Mouse (Mus musculus) neural tube, embryonic 14.5 days (tissue): ENCODE measurements around the gene Hist1h1e. TPM values are rescaled to one million over a fixed set of nuclear protein-coding genes. Genes with fewer than 3 reads are reported as not detected.
"Not testable (repeated sequence)": the region's sequence is repeated elsewhere in the genome, so short reads cannot be mapped to it uniquely, and the experiment has no call there.

Experiments
- ATAC-seq: fragments of 200-750 bp; cut with Nextera tagmentation; 2 replicates; pipeline ENCODE4 v1.8.0; 2017; ENCODE audit warnings: low read depth, mild to moderate bottlenecking, moderate TSS enrichment, moderate library complexity
- H3K27ac ChIP-seq: fragments of 300-500 bp; sonication (generic); 2 replicates; pipeline ENCODE4 v1.5.1; 2014; ENCODE audit warnings: low read depth, mild to moderate bottlenecking, control low read depth, low read length, moderate library complexity, mixed read lengths
- H3K27me3 ChIP-seq: fragments of 300-500 bp; sonication (generic); 2 replicates; pipeline ENCODE4 v1.6.1; 2014; ENCODE audit warnings: low read length; ENCODE audit not compliant: control insufficient read depth, insufficient read depth
- H3K36me3 ChIP-seq: fragments of 300-500 bp; sonication (generic); 2 replicates; pipeline ENCODE4 v1.6.1; 2014; ENCODE audit warnings: low read length, mixed read lengths; ENCODE audit not compliant: control insufficient read depth, insufficient read depth
- H3K4me1 ChIP-seq: fragments of 300-500 bp; sonication (generic); 2 replicates; pipeline ENCODE4 v1.6.1; 2014; ENCODE audit warnings: low read length; ENCODE audit not compliant: control insufficient read depth, insufficient read depth
- H3K4me2 ChIP-seq: fragments of 300-500 bp; sonication (generic); 2 replicates; pipeline ENCODE4 v1.6.1; 2014; ENCODE audit warnings: mild to moderate bottlenecking, low read depth, low read length, control low read depth
- H3K4me3 ChIP-seq: fragments of 300-500 bp; sonication (generic); 2 replicates; pipeline ENCODE4 v1.5.1; 2014; ENCODE audit warnings: low read depth, low read length, control low read depth, mixed read lengths
- H3K9ac ChIP-seq: fragments of 300-500 bp; sonication (generic); replicated peaks from 2 replicates; pipeline ENCODE4 v1.6.1; 2014; ENCODE audit warnings: low read depth, mild to moderate bottlenecking, control low read depth, low read length, mixed read lengths
- H3K9me3 ChIP-seq: fragments of 300-500 bp; sonication (generic); 2 replicates; pipeline ENCODE4 v1.6.1; 2016; ENCODE audit warnings: low read length; ENCODE audit not compliant: control insufficient read depth
- WGBS: fragments of 180-500 bp; shearing (Covaris S2); extraction: QIAGEN DNeasy Blood & Tissue Kit; methylation state at CpG from one replicate; pipeline ENCODE4 v1.1.7; 2014; 5-methylcytosine and 5-hydroxymethylcytosine counted together
- polyA plus RNA-seq: library from polyadenylated mRNA; unstranded; fragments of >200 nt; fragmentation: Nextera tagmentation; extraction: Ambion mirVana; gene quantifications from 2 replicates; pipeline ENCODE4 v1.2.1, GENCODE M21; 2014

The Hist1h1e gene
- polyA plus RNA-seq, 1 experiment from 2014 or later = 3.3 TPM

DNA sequence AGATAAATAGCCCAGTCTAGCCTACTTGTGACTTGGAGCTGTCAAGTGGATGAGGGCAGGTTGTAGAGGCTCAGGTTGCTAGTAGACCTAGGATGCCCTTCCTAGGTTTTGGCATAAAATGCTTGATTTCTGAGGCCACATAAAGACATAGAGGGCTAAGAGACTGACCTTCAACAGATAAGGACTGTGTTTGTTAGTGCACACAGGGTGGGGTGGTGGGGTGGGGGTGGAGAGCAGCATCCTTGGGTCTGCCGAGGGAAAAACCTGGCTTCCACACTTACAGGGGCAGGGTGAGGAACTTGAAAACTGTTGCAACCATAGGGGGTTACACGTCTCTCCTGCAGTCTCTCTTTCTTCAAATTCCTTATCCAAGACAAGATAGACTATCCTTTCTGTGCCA lies 27.2 kb downstream of the Hist1h1e start:
- no peak overlapping the region for H3K4me3 ChIP-seq
- H3K9me3 ChIP-seq = no peaks in the 10 kb centered on the region
- ATAC-seq = no peak
- H3K27me3 ChIP-seq = no peaks in the 10 kb centered on the region
- no peak overlapping the region for H3K4me2 ChIP-seq
- WGBS = 86% methylated on average over 2 of the region's 2 CpGs
- H3K36me3 ChIP-seq = no peaks in the 10 kb centered on the region
- H3K27ac ChIP-seq = no peak overlapping the region
- no peaks in the 10 kb centered on the region for H3K4me1 ChIP-seq
- no peak overlapping the region for H3K9ac ChIP-seq

DNA sequence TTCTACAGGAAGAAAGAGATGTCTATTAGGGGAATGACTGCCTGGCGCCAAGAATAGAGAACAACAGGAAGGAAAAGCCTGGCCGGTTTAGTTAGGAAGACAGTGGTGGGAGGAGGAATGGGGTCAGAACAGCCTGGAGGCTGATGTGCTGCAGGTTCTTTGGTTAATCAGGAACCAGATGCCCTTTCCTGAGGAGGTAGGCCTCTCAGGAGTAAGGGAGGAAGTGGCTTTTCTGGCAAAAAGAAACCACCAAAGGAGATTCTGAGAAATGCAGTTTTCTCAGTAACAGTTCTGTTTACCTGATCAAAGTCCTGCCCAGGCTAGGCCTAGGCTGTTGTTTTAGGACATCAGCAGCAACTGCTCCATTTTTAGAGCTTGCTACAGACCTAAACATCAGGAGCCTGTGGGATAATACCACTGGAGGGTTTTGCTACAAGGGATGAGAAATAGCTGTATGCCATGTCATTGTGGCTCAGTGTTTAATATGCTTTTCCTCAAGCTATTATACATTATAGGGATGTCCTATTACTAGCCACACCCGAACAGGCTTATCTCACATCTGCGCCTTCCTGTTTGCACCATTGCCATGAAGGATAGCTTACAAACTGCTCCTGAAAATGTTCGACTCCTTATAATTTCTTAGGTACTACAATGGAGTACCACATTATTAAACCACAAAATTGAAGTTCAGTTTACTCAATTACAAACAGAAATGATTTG lies 29.1 kb downstream of the Hist1h1e start:
- H3K9me3 ChIP-seq = no peaks in the 10 kb centered on the region
- H3K27me3 ChIP-seq = no peaks in the 10 kb centered on the region
- no peak overlapping the region for H3K4me3 ChIP-seq
- H3K4me1 ChIP-seq = no peaks in the 10 kb centered on the region
- 87% methylated on average over 5 of the region's 5 CpGs for WGBS
- H3K27ac ChIP-seq = no peak overlapping the region
- no peaks in the 10 kb centered on the region for H3K36me3 ChIP-seq
- no peak overlapping the region for H3K9ac ChIP-seq
- ATAC-seq = no peak
- H3K4me2 ChIP-seq = no peak overlapping the region

DNA sequence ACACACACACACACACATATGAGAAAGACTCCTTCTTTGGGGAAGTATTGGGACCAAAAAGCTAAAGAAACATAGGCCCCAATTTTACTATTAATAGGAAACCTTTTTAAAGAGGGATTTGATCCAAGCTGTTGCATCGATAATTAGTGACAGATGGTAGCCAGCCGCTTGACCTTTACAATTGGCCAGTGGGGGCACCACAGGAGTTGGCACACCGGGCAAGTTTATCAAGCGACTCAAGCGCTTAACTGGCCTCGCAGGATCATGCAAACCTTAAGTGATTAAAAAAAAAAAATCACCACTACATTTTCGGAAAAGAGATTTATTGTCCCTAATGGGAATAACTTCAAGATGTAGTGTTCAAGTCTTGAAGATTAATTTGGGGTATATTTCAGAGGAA lies 29.7 kb downstream of the Hist1h1e start:
- no peak for ATAC-seq
- no peaks in the 10 kb centered on the region for H3K36me3 ChIP-seq
- no peak overlapping the region for H3K4me2 ChIP-seq
- H3K9ac ChIP-seq = no peak overlapping the region
- no peaks in the 10 kb centered on the region for H3K9me3 ChIP-seq
- no peak overlapping the region for H3K4me3 ChIP-seq
- no peaks in the 10 kb centered on the region for H3K27me3 ChIP-seq
- no peaks in the 10 kb centered on the region for H3K4me1 ChIP-seq
- 93% methylated on average over 7 of the region's 7 CpGs for WGBS
- H3K27ac ChIP-seq = no peak overlapping the region

DNA sequence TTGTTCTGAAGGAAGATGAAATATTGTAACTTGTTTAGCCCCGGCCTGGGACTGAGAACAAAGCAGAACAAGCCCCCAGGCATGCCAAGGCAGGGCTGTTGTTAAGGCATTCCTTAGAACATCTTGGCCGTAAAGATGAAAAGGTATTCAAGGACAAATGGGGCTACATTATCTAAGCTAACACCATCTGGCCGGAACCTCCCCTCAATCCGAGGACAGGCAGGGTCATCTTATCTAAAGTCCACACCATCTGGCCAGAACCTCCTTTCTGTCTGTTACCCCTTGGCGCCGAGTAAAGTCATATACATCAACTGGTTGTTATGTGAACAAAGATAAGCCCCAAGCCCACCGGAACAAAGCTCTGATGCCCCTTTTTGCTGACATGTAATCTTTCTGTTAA lies 30.5 kb downstream of the Hist1h1e start:
- H3K4me1 ChIP-seq, H3K4me2 ChIP-seq, H3K9me3 ChIP-seq, H3K36me3 ChIP-seq, H3K9ac ChIP-seq, ATAC-seq, H3K27ac ChIP-seq, H3K27me3 ChIP-seq, H3K4me3 ChIP-seq: not testable (repeated sequence)
- 84% methylated on average over 7 of the region's 7 CpGs for WGBS

DNA sequence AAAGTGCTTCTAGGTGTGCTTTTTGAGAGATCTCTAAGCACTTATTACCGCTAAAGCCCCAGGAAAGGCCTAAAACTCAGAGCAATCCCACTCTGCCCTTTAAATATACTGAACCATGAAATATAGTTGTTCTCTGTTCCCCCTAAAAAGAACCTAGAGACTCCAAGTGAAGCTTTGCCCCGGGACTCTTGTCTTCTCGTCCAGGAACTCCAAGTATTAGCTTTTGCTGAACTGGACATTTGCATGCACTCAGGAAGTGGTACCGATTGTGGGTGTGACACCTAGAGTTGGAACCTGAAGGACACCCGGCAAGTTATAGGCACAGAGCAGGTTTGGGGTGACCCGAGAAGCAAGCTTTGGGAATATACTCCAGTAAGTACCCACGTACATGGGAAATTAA lies 31.2 kb downstream of the Hist1h1e start:
- no peak for ATAC-seq
- H3K4me2 ChIP-seq = no peak overlapping the region
- no peaks in the 10 kb centered on the region for H3K9me3 ChIP-seq
- H3K36me3 ChIP-seq = no peaks in the 10 kb centered on the region
- H3K4me1 ChIP-seq = peaks cover 7% of the 10 kb centered on the region
- no peak overlapping the region for H3K27ac ChIP-seq
- no peak overlapping the region for H3K4me3 ChIP-seq
- H3K27me3 ChIP-seq = no peaks in the 10 kb centered on the region
- 94% methylated on average over 7 of the region's 7 CpGs for WGBS
- no peak overlapping the region for H3K9ac ChIP-seq

DNA sequence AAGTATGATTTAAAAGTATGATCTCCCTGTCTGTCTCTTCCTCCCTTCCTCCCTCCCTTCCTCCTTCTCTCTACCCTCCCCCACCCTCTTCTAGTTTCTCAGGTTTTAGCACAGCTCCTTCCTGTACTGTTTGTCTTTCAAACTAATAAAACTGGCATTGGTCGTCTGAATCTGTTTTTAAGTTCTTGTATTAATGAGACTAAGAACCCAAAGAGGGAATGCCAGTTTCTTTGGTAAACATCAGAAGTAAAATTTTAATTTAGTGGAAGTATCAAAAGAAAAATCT lies 35.5 kb downstream of the Hist1h1e start:
- WGBS = 0% methylated on average over 1 of the region's 1 CpGs
- Histone ChIP-seq H3K27me3 (no peaks in the 10 kb centered on the region), H3K27ac (no peak overlapping the region; the same call in 1 of the 2 replicates), H3K4me2 (peak overlapping the region; percentile 62), H3K9ac (no peak overlapping the region), H3K4me1 (peaks cover 21% of the 10 kb centered on the region), H3K36me3 (no peaks in the 10 kb centered on the region), H3K4me3 (0 out of 2 replicates have a peak overlapping the region, but pooled peaks have one; percentile 46), H3K9me3 (no peaks in the 10 kb centered on the region)
- no peak for ATAC-seq

DNA sequence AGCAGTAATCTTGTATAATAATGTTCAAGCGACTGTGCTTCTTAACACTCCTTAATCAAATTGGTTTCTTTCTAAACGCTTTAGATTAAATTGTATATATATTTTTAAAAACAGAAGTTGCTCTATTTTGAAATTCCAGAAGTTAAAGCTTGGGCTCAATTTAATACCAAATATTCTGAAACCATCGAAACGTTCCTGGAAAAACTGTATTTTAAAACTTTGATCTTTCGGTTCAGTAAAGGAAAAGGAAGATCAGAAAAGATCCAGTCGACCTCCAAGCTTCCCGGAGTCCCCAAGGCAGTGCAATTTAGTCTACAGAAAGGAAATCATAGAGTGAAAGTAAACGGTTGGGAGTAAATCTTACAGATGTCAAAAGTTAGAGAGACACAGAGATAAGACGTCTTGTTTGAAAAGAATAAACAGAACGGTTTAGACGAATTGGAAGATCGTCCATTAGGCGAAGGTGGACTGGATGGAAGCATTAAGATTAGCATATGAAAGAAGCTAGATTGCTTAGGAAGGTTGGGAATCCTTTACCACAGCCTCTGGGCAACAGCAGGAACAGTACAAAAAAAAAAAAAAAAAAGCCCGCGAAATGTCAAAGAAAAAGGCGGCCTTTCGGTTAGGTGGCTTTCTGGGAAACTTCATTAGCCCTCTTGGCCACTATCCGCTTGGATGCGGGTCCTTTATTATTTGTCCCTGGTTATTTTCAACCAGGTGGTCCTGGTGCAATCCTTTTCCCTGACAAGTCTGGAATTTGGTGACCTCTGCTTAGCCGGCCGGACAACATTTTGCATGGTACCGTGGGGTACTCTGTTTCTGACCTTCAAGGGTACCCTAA lies 36.0 kb downstream of the Hist1h1e start:
- H3K9me3 ChIP-seq = no peaks in the 10 kb centered on the region
- H3K27me3 ChIP-seq = no peaks in the 10 kb centered on the region
- peak overlapping the region; percentile 46 for H3K4me3 ChIP-seq
- H3K9ac ChIP-seq = 0 out of 2 replicates have a peak overlapping the region, but pooled peaks have one; percentile 28
- peak overlapping the region; percentile 62 for H3K4me2 ChIP-seq
- H3K27ac ChIP-seq = peak overlapping the region; percentile 55
- WGBS = under 1% methylated on average over 22 of the region's 22 CpGs
- ATAC-seq = no peak
- no peaks in the 10 kb centered on the region for H3K36me3 ChIP-seq
- peaks cover 23% of the 10 kb centered on the region for H3K4me1 ChIP-seq

DNA sequence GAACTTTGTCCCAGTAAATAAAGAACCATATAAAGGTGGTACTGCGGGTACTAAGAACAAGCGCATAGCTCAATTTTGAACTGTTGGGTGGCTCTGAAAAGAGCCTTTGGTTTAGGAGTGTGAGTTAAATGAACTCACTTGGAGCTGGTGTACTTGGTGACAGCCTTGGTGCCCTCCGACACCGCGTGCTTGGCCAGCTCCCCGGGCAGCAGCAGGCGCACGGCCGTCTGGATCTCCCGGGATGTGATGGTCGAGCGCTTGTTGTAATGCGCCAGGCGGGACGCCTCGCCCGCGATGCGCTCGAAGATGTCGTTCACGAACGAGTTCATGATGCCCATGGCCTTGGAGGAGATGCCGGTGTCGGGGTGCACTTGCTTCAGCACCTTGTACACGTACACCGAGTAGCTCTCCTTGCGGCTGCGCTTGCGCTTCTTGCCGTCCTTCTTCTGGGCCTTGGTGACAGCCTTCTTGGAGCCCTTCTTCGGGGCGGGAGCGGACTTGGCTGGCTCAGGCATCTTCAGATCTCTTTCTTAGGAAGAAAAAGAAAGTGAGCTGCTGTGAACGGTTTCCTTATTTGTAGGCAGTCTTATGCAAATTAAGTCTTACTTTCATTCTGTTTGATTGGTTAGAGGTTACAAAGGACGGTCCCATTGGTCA lies 36.8 kb downstream of the Hist1h1e start:
- H3K36me3 ChIP-seq, H3K9me3 ChIP-seq, H3K27me3 ChIP-seq: not testable (repeated sequence)
- peak overlapping the region; percentile 46 for H3K4me3 ChIP-seq
- H3K4me1 ChIP-seq = peaks cover 23% of the 10 kb centered on the region
- peak overlapping the region; percentile 92 for H3K27ac ChIP-seq
- peak overlapping the region; percentile 72 for H3K9ac ChIP-seq
- H3K4me2 ChIP-seq = peak overlapping the region; percentile 92
- WGBS = 0% methylated on average over 19 of the region's 36 CpGs
- peak; percentile 89 for ATAC-seq

DNA sequence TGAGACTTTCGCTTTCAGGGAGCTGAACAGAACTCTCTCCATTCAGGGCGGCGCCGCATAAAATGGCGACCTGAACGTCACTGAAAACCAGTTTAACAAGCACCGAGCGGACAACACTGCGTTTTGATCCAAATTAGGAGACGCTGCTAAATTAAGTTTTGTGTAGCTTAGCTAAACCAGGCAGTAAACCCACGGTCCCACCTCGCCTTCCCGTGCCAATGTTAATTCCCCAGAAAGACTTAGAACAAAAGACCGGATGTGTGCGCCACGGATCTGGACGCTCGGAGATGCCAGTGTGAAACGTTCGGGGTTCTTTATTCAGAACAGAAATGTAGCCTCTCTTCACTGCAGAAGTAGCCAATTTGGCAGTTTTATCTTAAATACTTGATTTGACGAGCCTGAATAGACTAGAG lies 37.3 kb downstream of the Hist1h1e start:
- WGBS = under 1% methylated on average over 21 of the region's 21 CpGs
- peak overlapping the region; percentile 46 for H3K4me3 ChIP-seq
- H3K36me3 ChIP-seq = no peaks in the 10 kb centered on the region
- no peaks in the 10 kb centered on the region for H3K27me3 ChIP-seq
- no peak for ATAC-seq
- H3K9me3 ChIP-seq = no peaks in the 10 kb centered on the region
- peak overlapping the region; percentile 92 for H3K4me2 ChIP-seq
- H3K4me1 ChIP-seq = peaks cover 23% of the 10 kb centered on the region
- H3K9ac ChIP-seq = peak overlapping the region; percentile 72
- H3K27ac ChIP-seq = peak overlapping the region; percentile 92
